Mouse (Mus musculus) neural tube, embryonic 15.5 days (tissue): ENCODE data around the gene Pou5f1. TPM values are rescaled to one million over a fixed set of nuclear protein-coding genes. Genes with fewer than 3 reads are reported as not detected.
"Not testable (repeated sequence)": the region's sequence is repeated elsewhere in the genome, so short reads cannot be mapped to it uniquely, and the experiment has no call there.

ENCODE experiments used
- ATAC-seq: fragments of 200-750 bp; cut with Nextera tagmentation; 2 replicates; pipeline ENCODE4 v1.8.0; 2017; ENCODE audit warnings: mild to moderate bottlenecking, moderate TSS enrichment, moderate library complexity; ENCODE audit not compliant: low FRiP score
- H3K27ac ChIP-seq: fragments of 300-500 bp; sonication (generic); replicated peaks from 2 replicates; pipeline ENCODE4 v1.5.1; 2015; ENCODE audit warnings: mild to moderate bottlenecking, inconsistent platforms
- H3K27me3 ChIP-seq: fragments of 300-500 bp; sonication (generic); replicated peaks from 2 replicates; pipeline ENCODE4 v1.6.1; 2015; ENCODE audit warnings: inconsistent platforms
- H3K36me3 ChIP-seq: fragments of 300-500 bp; sonication (generic); 2 replicates; pipeline ENCODE4 v1.6.1; 2015; ENCODE audit warnings: inconsistent platforms
- H3K4me1 ChIP-seq: fragments of 300-500 bp; sonication (generic); 2 replicates; pipeline ENCODE4 v1.6.1; 2015; ENCODE audit warnings: inconsistent platforms
- H3K4me2 ChIP-seq: fragments of 300-500 bp; sonication (generic); 2 replicates; pipeline ENCODE4 v1.6.1; 2015; ENCODE audit warnings: inconsistent platforms, mild to moderate bottlenecking, moderate library complexity
- H3K4me3 ChIP-seq: fragments of 300-500 bp; sonication (generic); replicated peaks from 2 replicates; pipeline ENCODE4 v1.5.1; 2015; ENCODE audit warnings: mild to moderate bottlenecking, inconsistent platforms
- H3K9ac ChIP-seq: fragments of 300-500 bp; sonication (generic); replicated peaks from 2 replicates; pipeline ENCODE4 v1.6.1; 2015; ENCODE audit warnings: mild to moderate bottlenecking, inconsistent platforms
- H3K9me3 ChIP-seq: fragments of 300-500 bp; sonication (generic); replicated peaks from 2 replicates; pipeline ENCODE4 v1.6.1; 2016; ENCODE audit warnings: inconsistent platforms
- WGBS: fragments of 180-500 bp; shearing (Covaris S2); methylation state at CpG from one replicate; pipeline ENCODE4 v1.1.7; 2015; ENCODE audit warnings: mixed read lengths; 5-methylcytosine and 5-hydroxymethylcytosine counted together
- polyA plus RNA-seq: library from polyadenylated mRNA; unstranded; fragments of >200 nt; fragmentation: Nextera tagmentation; extraction: Ambion mirVana; gene quantifications from 2 replicates; pipeline ENCODE4 v1.2.1, GENCODE M21; 2015

The Pou5f1 gene
- polyA plus RNA-seq, 1 experiment from 2014 or later = not detected

DNA sequence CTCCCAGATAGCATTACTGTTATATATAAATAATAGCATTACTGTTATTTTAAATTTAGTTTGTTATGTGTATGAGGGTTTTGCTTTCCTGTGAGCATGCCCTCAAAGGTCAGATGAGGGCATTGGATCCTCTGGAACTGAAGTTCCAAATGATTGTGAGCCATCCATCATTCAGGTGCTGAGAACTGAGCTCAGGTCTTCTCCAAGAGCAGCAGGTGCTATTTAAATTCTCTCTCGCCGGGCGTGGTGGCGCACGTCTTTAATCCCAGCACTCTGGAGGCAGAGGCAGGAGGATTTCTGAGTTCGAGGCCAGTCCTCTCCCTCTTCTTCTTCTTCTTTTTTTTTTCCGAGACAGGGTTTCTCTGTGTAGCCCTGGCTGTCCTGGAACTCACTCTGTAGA lies 8.7 kb upstream of the Pou5f1 start:
- no peaks in the 10 kb centered on the region for H3K36me3 ChIP-seq
- no peak overlapping the region for H3K4me2 ChIP-seq
- no peaks in the 10 kb centered on the region for H3K27me3 ChIP-seq
- ATAC-seq = no peak
- no peaks in the 10 kb centered on the region for H3K9me3 ChIP-seq
- no peak overlapping the region for H3K4me3 ChIP-seq
- WGBS = 96% methylated on average over 7 of the region's 7 CpGs
- H3K4me1 ChIP-seq = peaks cover 1% of the 10 kb centered on the region; the same call in 1 of the 2 replicates
- H3K27ac ChIP-seq = no peak overlapping the region
- H3K9ac ChIP-seq = no peak overlapping the region

DNA sequence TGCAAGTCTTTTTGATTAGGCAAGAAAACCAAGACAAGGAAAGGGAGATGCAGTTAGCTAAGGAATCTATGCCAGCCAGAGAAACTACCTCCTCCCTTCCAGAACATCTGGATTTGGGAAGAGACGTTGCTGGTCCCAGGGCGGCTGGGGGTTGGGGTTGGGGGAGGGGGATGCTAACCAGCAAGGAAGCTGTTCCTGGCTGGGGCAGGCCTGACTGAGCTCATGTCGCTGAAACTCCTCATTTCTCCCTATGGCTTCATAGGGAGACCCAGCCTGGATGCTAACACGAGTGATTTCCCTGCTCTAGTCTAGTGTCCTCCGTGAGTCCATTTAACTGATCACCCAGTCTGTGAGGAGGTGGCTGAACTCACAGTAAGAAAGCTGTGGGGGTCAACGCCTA lies 3.6 kb upstream of the Pou5f1 start:
- Histone ChIP-seq H3K27ac (no peak overlapping the region), H3K9ac (no peak overlapping the region), H3K4me3 (no peak overlapping the region), H3K4me1 (peaks cover 2% of the 10 kb centered on the region; the same call in 1 of the 2 replicates), H3K9me3 (no peaks in the 10 kb centered on the region), H3K27me3 (peaks cover 17% of the 10 kb centered on the region), H3K4me2 (no peak overlapping the region), H3K36me3 (no peaks in the 10 kb centered on the region)
- no peak for ATAC-seq
- WGBS = 6% methylated on average over 6 of the region's 6 CpGs

DNA sequence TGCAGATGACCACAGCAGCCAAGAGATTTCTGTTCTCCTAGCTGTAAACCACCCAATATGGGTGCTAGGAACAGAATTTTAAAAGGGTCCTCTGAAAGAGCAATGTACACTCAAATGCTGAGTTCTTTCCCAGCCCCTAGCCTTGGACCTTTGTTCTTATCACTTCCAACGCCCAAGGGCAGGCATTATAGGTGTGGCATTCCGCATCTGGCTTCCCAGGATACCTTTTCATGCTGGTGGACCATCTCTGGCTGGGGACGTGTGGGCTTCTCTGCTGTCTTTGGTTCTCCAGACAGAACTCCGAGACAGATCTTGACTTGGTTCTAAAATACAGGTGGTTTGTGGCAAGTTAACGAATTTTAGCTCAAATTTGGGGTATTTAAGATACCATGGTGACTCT lies 3.1 kb upstream of the Pou5f1 start:
- Histone ChIP-seq H3K9me3 (no peaks in the 10 kb centered on the region), H3K27ac (no peak overlapping the region), H3K4me3 (no peak overlapping the region), H3K36me3 (no peaks in the 10 kb centered on the region), H3K27me3 (peaks cover 22% of the 10 kb centered on the region), H3K9ac (no peak overlapping the region), H3K4me1 (peaks cover 2% of the 10 kb centered on the region; the same call in 1 of the 2 replicates), H3K4me2 (no peak overlapping the region)
- ATAC-seq = no peak
- 58% methylated on average over 5 of the region's 5 CpGs for WGBS

DNA sequence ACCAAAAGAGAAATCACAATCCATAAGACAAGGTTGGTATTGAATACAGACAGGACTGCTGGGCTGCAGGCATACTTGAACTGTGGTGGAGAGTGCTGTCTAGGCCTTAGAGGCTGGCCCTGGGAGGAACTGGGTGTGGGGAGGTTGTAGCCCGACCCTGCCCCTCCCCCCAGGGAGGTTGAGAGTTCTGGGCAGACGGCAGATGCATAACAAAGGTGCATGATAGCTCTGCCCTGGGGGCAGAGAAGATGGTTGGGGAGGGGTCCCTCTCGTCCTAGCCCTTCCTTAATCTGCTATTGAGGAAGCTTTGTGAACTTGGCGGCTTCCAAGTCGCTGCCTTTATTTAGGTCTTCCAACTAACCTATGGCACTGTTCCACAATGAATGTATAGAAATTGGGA lies 2.0 kb upstream of the Pou5f1 start:
- Histone ChIP-seq H3K9me3 (no peaks in the 10 kb centered on the region), H3K36me3 (no peaks in the 10 kb centered on the region), H3K4me3 (no peak overlapping the region), H3K4me2 (no peak overlapping the region), H3K4me1 (peaks cover 2% of the 10 kb centered on the region; the same call in 1 of the 2 replicates), H3K9ac (no peak overlapping the region), H3K27me3 (peaks cover 24% of the 10 kb centered on the region), H3K27ac (no peak overlapping the region)
- 27% methylated on average over 5 of the region's 5 CpGs for WGBS
- ATAC-seq = no peak

DNA sequence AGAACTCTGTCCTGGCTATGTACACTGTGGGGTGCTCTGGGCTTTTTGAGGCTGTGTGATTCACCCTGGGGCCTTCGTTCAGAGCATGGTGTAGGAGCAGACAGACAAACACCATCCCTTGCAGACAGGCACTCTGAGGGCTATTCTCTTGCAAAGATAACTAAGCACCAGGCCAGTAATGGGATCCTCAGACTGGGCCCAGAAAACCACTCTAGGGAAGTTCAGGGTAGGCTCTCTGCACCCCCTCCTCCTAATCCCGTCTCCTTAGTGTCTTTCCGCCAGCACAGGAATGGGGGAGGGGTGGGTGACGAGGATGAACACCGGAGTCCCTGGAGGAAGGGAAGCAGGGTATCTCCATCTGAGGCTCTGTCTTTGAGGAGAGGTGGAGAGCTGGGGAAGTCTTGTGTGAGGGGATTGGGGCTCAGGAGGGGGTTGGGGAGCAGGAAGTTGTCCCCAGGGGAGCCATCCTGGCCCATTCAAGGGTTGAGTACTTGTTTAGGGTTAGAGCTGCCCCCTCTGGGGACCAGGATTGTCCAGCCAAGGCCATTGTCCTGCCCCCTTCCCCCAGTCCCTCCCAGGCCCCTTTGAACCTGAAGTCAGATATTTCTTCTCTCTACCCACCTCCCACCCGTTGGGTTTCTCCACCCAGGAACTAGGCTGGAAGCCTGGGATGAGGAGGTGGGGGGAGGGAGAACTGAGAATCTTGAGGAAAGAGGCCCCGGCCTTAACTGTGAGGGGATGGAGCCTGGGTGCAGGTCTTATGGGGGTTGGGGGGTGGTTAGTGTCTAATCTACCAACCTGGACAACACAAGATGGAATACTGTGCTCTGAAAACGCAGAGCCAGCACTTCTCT lies 963 bp upstream of the Pou5f1 start:
- Histone ChIP-seq H3K27me3 (peaks cover 24% of the 10 kb centered on the region), H3K4me2 (no peak overlapping the region), H3K36me3 (no peaks in the 10 kb centered on the region), H3K9ac (no peak overlapping the region), H3K4me1 (peaks cover 2% of the 10 kb centered on the region; the same call in 1 of the 2 replicates), H3K9me3 (no peaks in the 10 kb centered on the region), H3K4me3 (no peak overlapping the region), H3K27ac (no peak overlapping the region)
- ATAC-seq = no peak
- WGBS = 29% methylated on average over 8 of the region's 8 CpGs

DNA sequence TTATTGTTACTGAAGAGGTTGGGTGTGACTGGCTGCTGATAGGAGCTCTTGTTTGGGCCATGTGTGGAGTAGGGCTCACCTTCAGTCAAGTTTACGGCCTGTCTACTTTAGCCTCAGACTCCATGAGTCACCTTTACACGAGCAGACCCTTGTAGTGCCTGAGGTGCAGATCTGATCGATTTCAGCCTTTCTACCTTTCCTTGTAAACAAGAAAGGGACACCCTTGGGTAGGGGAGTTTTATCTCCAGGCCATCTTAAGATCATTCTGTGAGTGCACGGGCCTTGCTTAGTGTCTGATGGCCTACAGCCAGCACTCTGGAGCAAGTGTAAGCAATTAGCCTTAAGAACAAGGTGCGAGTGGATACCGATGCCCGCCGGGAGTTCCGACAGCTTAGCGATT lies 1.1 kb downstream of the Pou5f1 start:
- Histone ChIP-seq H3K4me2 (no peak overlapping the region), H3K9ac (no peak overlapping the region), H3K9me3 (no peaks in the 10 kb centered on the region), H3K27me3 (peaks cover 24% of the 10 kb centered on the region), H3K27ac (no peak overlapping the region), H3K4me1 (peaks cover 2% of the 10 kb centered on the region; the same call in 1 of the 2 replicates), H3K36me3 (no peaks in the 10 kb centered on the region), H3K4me3 (no peak overlapping the region)
- no peak for ATAC-seq
- 23% methylated on average over 10 of the region's 10 CpGs for WGBS

DNA sequence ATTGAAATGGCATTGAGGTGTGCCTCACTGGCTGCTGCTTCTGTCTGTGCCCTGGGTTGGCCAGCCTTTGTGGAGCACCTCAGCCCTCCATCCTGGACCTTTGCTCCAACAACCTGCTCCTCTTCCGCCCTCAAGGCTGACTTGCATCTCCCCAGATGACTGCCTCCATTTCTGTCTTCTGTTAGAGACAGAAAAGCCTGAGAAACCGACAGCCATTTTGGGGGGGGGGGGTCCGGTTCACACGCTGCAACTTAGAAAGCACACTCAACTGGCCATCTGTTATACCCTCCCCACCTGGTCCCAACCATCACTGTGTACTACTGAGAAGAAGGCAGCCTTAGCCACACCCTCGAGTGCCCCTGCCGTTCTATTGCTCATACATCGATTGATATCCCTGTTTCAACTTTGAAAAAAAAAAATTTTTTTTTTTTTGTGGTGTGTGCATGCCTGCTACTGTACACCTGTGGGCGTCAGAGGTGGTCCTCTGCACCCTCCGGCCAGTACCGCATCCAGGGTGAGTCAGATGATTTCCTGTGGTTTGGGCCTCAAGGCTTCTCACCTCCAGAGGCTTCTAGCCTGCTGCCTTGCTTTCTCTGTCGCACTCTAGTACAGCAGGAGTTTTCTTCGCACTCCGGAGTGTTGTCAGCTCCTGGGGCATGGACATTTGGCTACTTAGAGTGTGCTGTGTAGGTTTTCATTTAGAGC lies 1.9 kb downstream of the Pou5f1 start:
- Histone ChIP-seq H3K4me2 (no peak overlapping the region), H3K9ac (no peak overlapping the region), H3K36me3 (no peaks in the 10 kb centered on the region), H3K4me1 (no peaks in the 10 kb centered on the region), H3K27ac (no peak overlapping the region), H3K4me3 (no peak overlapping the region), H3K9me3 (no peaks in the 10 kb centered on the region), H3K27me3 (peaks cover 24% of the 10 kb centered on the region)
- ATAC-seq = no peak
- WGBS = 36% methylated on average over 13 of the region's 13 CpGs

DNA sequence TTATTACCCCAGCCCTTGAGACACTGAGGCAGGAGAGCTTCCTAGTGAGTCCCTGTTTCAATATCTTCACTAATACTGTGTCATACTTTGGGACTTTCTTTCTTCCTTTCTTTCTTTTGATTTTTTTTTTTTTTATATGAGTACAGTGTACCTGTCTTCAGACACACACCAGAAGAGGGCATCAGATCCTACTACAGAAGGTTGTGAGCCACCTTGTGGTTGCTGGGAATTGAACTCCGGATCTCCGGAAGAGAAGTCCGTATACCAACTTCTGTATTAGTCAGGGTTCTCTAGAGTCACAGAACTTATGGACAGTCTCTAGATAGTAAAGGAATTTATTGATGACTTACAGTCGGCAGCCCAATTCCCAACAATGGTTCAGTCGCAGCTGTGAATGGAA lies 2.5 kb downstream of the Pou5f1 start:
- H3K4me3 ChIP-seq, H3K4me1 ChIP-seq, H3K4me2 ChIP-seq, H3K27ac ChIP-seq, H3K9me3 ChIP-seq, H3K9ac ChIP-seq, ATAC-seq, H3K36me3 ChIP-seq: not testable (repeated sequence)
- H3K27me3 ChIP-seq = peaks cover 24% of the 10 kb centered on the region
- WGBS = 55% methylated on average over 5 of the region's 5 CpGs

DNA sequence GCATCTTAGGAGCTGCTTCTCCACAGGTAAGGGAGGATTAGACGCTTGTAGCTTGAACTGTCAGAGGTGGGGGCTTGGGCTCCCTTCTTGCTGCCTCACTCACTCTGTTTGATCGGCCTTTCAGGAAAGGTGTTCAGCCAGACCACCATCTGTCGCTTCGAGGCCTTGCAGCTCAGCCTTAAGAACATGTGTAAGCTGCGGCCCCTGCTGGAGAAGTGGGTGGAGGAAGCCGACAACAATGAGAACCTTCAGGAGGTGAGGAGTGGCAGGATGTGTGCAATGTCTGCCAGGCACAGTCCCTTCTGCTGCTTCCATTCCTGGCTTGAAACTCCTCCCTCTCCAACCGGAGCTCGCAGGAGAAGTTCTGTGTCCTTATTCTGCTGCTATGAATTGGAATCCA lies 3.5 kb downstream of the Pou5f1 start:
- Histone ChIP-seq H3K9ac (no peak overlapping the region), H3K27me3 (peaks cover 24% of the 10 kb centered on the region), H3K4me2 (no peak overlapping the region), H3K27ac (no peak overlapping the region), H3K9me3 (no peaks in the 10 kb centered on the region), H3K4me3 (no peak overlapping the region), H3K4me1 (no peaks in the 10 kb centered on the region), H3K36me3 (no peaks in the 10 kb centered on the region)
- ATAC-seq = no peak
- WGBS = 50% methylated on average over 8 of the region's 8 CpGs

DNA sequence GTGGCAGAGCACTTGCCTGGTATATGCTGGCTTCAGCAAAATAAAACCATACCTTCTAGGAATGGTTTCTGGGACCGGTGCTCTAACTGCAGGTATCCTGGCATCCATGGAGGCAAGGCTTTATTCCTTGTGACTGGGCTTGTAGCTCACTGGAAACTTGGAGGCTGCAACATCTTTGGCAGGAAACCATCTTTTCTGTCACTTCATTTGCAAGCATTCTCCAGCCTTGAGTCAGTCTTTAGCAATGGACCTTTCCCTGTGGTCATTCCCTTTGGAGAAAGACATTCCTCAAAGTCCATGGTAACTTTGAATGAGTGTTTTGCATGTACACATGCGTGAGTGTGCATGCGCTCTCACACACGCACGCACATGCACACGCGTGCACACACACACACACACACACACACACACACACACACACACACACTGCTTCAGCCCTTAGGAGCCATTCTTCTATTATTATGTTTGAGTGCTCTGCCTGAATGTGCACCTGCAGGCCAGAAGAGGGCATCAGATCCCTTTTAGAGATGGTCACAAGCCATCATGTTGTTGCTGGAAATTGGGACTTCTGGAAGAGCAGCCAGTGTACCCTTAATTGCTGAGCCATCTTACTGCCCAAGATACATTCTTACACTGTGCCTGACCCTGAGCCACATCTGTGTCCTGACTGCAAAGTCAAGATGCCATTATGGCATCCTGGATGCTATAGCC lies 7.3 kb downstream of the Pou5f1 start:
- H3K9ac ChIP-seq = no peak overlapping the region

DNA sequence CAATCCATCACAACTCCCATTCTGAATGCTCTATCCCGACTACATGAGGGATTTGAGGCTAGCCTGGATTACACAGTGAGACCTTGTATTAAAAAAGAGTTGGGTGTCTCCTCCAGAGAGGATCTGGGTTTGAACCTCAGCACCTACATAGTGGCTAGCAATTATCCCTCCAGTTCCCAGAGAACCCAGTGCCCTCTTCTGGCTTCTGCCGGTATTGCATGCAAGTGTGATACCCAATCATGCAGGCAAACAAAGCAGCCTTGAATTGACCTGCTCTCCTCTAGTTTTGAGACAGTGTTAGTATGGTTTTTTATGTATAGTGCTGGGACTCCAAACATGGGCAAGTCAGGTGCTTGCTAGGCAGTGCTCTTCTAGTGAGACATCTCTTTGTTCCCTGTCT lies 8.1 kb downstream of the Pou5f1 start:
- H3K36me3 ChIP-seq = no peaks in the 10 kb centered on the region
- no peak overlapping the region for H3K4me3 ChIP-seq
- ATAC-seq = no peak
- no peak overlapping the region for H3K9ac ChIP-seq
- peaks cover 20% of the 10 kb centered on the region for H3K4me1 ChIP-seq
- H3K4me2 ChIP-seq = no peak overlapping the region
- no peaks in the 10 kb centered on the region for H3K9me3 ChIP-seq
- WGBS = 21% methylated on average over 2 of the region's 2 CpGs
- H3K27me3 ChIP-seq = 0 out of 2 replicates have a peak, but pooled peaks cover 9% of the 10 kb centered on the region
- no peak overlapping the region for H3K27ac ChIP-seq

More for the DNA sequence above, 7.3 kb downstream of the Pou5f1 start:
- no peak for ATAC-seq
- 0 out of 2 replicates have a peak, but pooled peaks cover 9% of the 10 kb centered on the region for H3K27me3 ChIP-seq
- no peaks in the 10 kb centered on the region for H3K9me3 ChIP-seq
- WGBS = 95% methylated on average over 7 of the region's 7 CpGs
- peaks cover 20% of the 10 kb centered on the region for H3K4me1 ChIP-seq
- no peak overlapping the region for H3K4me3 ChIP-seq
- no peaks in the 10 kb centered on the region for H3K36me3 ChIP-seq
- no peak overlapping the region for H3K4me2 ChIP-seq
- H3K27ac ChIP-seq = no peak overlapping the region
